Mouse (Mus musculus): ENCODE measurements at regions not wholly inside any gene's neighbourhood (a gene's known extent, or its start where the extent isn't known, plus 50 kb on each side); places are given as distances from the start of the nearest gene placed in this dataset.
A peak's percentile ranks its signal among the peaks of the same experiment; 100 is the strongest.

- H3K9ac ChIP-seq (ENCODE audit: low read depth, low read length) = no peak overlapping the region
- peak; percentile 53 for ATAC-seq (ENCODE audit: low FRiP score)
- no peaks in the 10 kb centered on the region for H3K27me3 ChIP-seq (ENCODE audit: control insufficient read depth, insufficient read depth, low read length)
- H3K9me3 ChIP-seq (ENCODE audit: control insufficient read depth, low read length) = no peaks in the 10 kb centered on the region
- H3K27ac ChIP-seq (ENCODE audit: low read depth, low read length) = no peak overlapping the region
- no peak overlapping the region for H3K4me3 ChIP-seq (ENCODE audit: low read depth, low read length)
- 28% methylated on average over 1 of the region's 1 CpGs for WGBS
- peak; percentile 14 for DNase-seq (ENCODE audit: low spot score)
- no peak overlapping the region for H3K4me2 ChIP-seq (replicated peaks; ENCODE audit: low read depth, low read length)
- H3K36me3 ChIP-seq (ENCODE audit: control insufficient read depth, insufficient read depth, low read length) = no peaks in the 10 kb centered on the region
- no peaks in the 10 kb centered on the region for H3K4me1 ChIP-seq (replicated peaks; ENCODE audit: control insufficient read depth, insufficient read depth, low read length)
These were observed 289.5 kb downstream of the Slc22a22 start for GRCm38 (mm10) chr15:57187840-57188457.

- no peaks in the 10 kb centered on the region for H3K9me3 ChIP-seq (ENCODE audit: control insufficient read depth, low read length)
- ATAC-seq (ENCODE audit: low FRiP score) (no peak), DNase-seq (ENCODE audit: low spot score) (no peak)
- no peak overlapping the region for H3K4me2 ChIP-seq (replicated peaks; ENCODE audit: low read depth, low read length)
- H3K27ac ChIP-seq (ENCODE audit: low read depth, low read length) = no peak overlapping the region
- no peak overlapping the region for H3K9ac ChIP-seq (ENCODE audit: low read depth, low read length)
- no peaks in the 10 kb centered on the region for H3K36me3 ChIP-seq (ENCODE audit: control insufficient read depth, insufficient read depth, low read length)
- H3K4me3 ChIP-seq (ENCODE audit: low read depth, low read length) = no peak overlapping the region
- no peaks in the 10 kb centered on the region for H3K27me3 ChIP-seq (ENCODE audit: control insufficient read depth, insufficient read depth, low read length)
- no peaks in the 10 kb centered on the region for H3K4me1 ChIP-seq (replicated peaks; ENCODE audit: control insufficient read depth, insufficient read depth, low read length)
- WGBS = 76% methylated on average over 1 of the region's 1 CpGs
These were observed 298.3 kb downstream of the Slc22a22 start for GRCm38 (mm10) chr15:57179138-57179537.

GRCm38 (mm10) chr15:57172723-57173122 is 304.7 kb downstream of the Slc22a22 start:
- no peak for DNase-seq (ENCODE audit: low spot score)
- Histone ChIP-seq H3K27me3 (ENCODE audit: control insufficient read depth, insufficient read depth, low read length) (no peaks in the 10 kb centered on the region), H3K4me2 (replicated peaks; ENCODE audit: low read depth, low read length) (no peak overlapping the region), H3K27ac (ENCODE audit: low read depth, low read length) (no peak overlapping the region), H3K4me3 (ENCODE audit: low read depth, low read length) (no peak overlapping the region), H3K4me1 (replicated peaks; ENCODE audit: control insufficient read depth, insufficient read depth, low read length) (no peaks in the 10 kb centered on the region), H3K36me3 (ENCODE audit: control insufficient read depth, insufficient read depth, low read length) (no peaks in the 10 kb centered on the region), H3K9me3 (ENCODE audit: control insufficient read depth, low read length) (no peaks in the 10 kb centered on the region), H3K9ac (ENCODE audit: low read depth, low read length) (no peak overlapping the region)
- WGBS = 61% methylated on average over 5 of the region's 5 CpGs
- no peak for ATAC-seq (ENCODE audit: low FRiP score)

- Histone ChIP-seq H3K4me2 (replicated peaks; ENCODE audit: low read depth, low read length) (no peak overlapping the region), H3K4me1 (replicated peaks; ENCODE audit: control insufficient read depth, insufficient read depth, low read length) (no peaks in the 10 kb centered on the region), H3K9ac (ENCODE audit: low read depth, low read length) (no peak overlapping the region), H3K36me3 (ENCODE audit: control insufficient read depth, insufficient read depth, low read length) (no peaks in the 10 kb centered on the region), H3K27ac (ENCODE audit: low read depth, low read length) (no peak overlapping the region), H3K9me3 (ENCODE audit: control insufficient read depth, low read length) (no peaks in the 10 kb centered on the region), H3K27me3 (ENCODE audit: control insufficient read depth, insufficient read depth, low read length) (no peaks in the 10 kb centered on the region), H3K4me3 (ENCODE audit: low read depth, low read length) (no peak overlapping the region)
- peak; percentile 38 for DNase-seq (ENCODE audit: low spot score)
- peak; percentile 79 for ATAC-seq (ENCODE audit: low FRiP score)
- WGBS = 39% methylated on average over 12 of the region's 12 CpGs
These were observed 314.8 kb downstream of the Slc22a22 start for GRCm38 (mm10) chr15:57162401-57163343.

GRCm38 (mm10) chr15:57140130-57140750 is 337.2 kb downstream of the Slc22a22 start:
- Histone ChIP-seq H3K4me1 (replicated peaks; ENCODE audit: control insufficient read depth, insufficient read depth, low read length) (no peaks in the 10 kb centered on the region), H3K9ac (ENCODE audit: low read depth, low read length) (no peak overlapping the region), H3K4me2 (replicated peaks; ENCODE audit: low read depth, low read length) (no peak overlapping the region), H3K9me3 (ENCODE audit: control insufficient read depth, low read length) (no peaks in the 10 kb centered on the region), H3K27me3 (ENCODE audit: control insufficient read depth, insufficient read depth, low read length) (no peaks in the 10 kb centered on the region), H3K4me3 (ENCODE audit: low read depth, low read length) (no peak overlapping the region), H3K36me3 (ENCODE audit: control insufficient read depth, insufficient read depth, low read length) (no peaks in the 10 kb centered on the region), H3K27ac (ENCODE audit: low read depth, low read length) (no peak overlapping the region)
- DNase-seq (ENCODE audit: low spot score) (peak; percentile 27), ATAC-seq (ENCODE audit: low FRiP score) (no peak)
- WGBS = 36% methylated on average over 9 of the region's 9 CpGs

GRCm38 (mm10) chr15:57104711-57105110 is 372.7 kb downstream of the Slc22a22 start:
- Histone ChIP-seq H3K4me1 (replicated peaks; ENCODE audit: control insufficient read depth, insufficient read depth, low read length) (no peaks in the 10 kb centered on the region), H3K36me3 (ENCODE audit: control insufficient read depth, insufficient read depth, low read length) (no peaks in the 10 kb centered on the region), H3K27me3 (ENCODE audit: control insufficient read depth, insufficient read depth, low read length) (no peaks in the 10 kb centered on the region), H3K4me3 (ENCODE audit: low read depth, low read length) (no peak overlapping the region), H3K27ac (ENCODE audit: low read depth, low read length) (no peak overlapping the region), H3K9ac (ENCODE audit: low read depth, low read length) (no peak overlapping the region), H3K9me3 (ENCODE audit: control insufficient read depth, low read length) (no peaks in the 10 kb centered on the region), H3K4me2 (replicated peaks; ENCODE audit: low read depth, low read length) (no peak overlapping the region)
- DNase-seq (ENCODE audit: low spot score) (no peak), ATAC-seq (ENCODE audit: low FRiP score) (no peak)
- 96% methylated on average over 3 of the region's 3 CpGs for WGBS

- H3K36me3 ChIP-seq (ENCODE audit: control insufficient read depth, insufficient read depth, low read length) = no peaks in the 10 kb centered on the region
- H3K4me1 ChIP-seq (replicated peaks; ENCODE audit: control insufficient read depth, insufficient read depth, low read length) = no peaks in the 10 kb centered on the region
- no peaks in the 10 kb centered on the region for H3K9me3 ChIP-seq (ENCODE audit: control insufficient read depth, low read length)
- no peak overlapping the region for H3K27ac ChIP-seq (ENCODE audit: low read depth, low read length)
- H3K4me2 ChIP-seq (replicated peaks; ENCODE audit: low read depth, low read length) = no peak overlapping the region
- ATAC-seq (ENCODE audit: low FRiP score) (no peak), DNase-seq (ENCODE audit: low spot score) (no peak)
- H3K9ac ChIP-seq (ENCODE audit: low read depth, low read length) = no peak overlapping the region
- no peaks in the 10 kb centered on the region for H3K27me3 ChIP-seq (ENCODE audit: control insufficient read depth, insufficient read depth, low read length)
- WGBS = 80% methylated on average over 2 of the region's 2 CpGs
- no peak overlapping the region for H3K4me3 ChIP-seq (ENCODE audit: low read depth, low read length)
These were observed 380.1 kb downstream of the Slc22a22 start for GRCm38 (mm10) chr15:57097309-57097708.

- ATAC-seq (ENCODE audit: low FRiP score) = no peak
These were observed 397.6 kb downstream of the Slc22a22 start for GRCm38 (mm10) chr15:57079806-57080205.

More at GRCm38 (mm10) chr15:57079806-57080205, 397.6 kb downstream of the Slc22a22 start:
- Histone ChIP-seq H3K27me3 (ENCODE audit: control insufficient read depth, insufficient read depth, low read length) (no peaks in the 10 kb centered on the region), H3K9ac (ENCODE audit: low read depth, low read length) (no peak overlapping the region), H3K4me3 (ENCODE audit: low read depth, low read length) (no peak overlapping the region), H3K36me3 (ENCODE audit: control insufficient read depth, insufficient read depth, low read length) (no peaks in the 10 kb centered on the region), H3K27ac (ENCODE audit: low read depth, low read length) (no peak overlapping the region), H3K4me2 (replicated peaks; ENCODE audit: low read depth, low read length) (no peak overlapping the region), H3K9me3 (ENCODE audit: control insufficient read depth, low read length) (no peaks in the 10 kb centered on the region), H3K4me1 (replicated peaks; ENCODE audit: control insufficient read depth, insufficient read depth, low read length) (no peaks in the 10 kb centered on the region)
- no peak for DNase-seq (ENCODE audit: low spot score)

All from hindbrain, embryonic 11.5 days (tissue).